Mouse (Mus musculus): ENCODE data around the gene Ncam2. TPM values are rescaled to one million over a fixed set of nuclear protein-coding genes. Genes with fewer than 3 reads are reported as not detected.

Gene Ncam2
- 9.3 and 10.6 TPM in 2 replicates for polyA plus RNA-seq (2016; fragmentation: Nextera tagmentation; extraction: Ambion mirVana)

- Histone ChIP-seq H3K36me3 (no peaks in the 10 kb centered on the region), H3K4me1 (0 out of 2 replicates have a peak, but pooled peaks cover 3% of the 10 kb centered on the region), H3K4me3 (peak within 1 kb of the TSS; percentile 53), H3K9ac (peak within 1 kb of the TSS; percentile 73), H3K27ac (peak within 1 kb of the TSS; percentile 57; the same call in 1 of the 2 replicates), H3K4me2 (replicated peaks) (peak within 1 kb of the TSS; percentile 78), H3K9me3 (no peaks in the 10 kb centered on the region), H3K27me3 (replicated peaks) (no peaks in the 10 kb centered on the region)
- ATAC-seq (ENCODE audit: low FRiP score, low read depth): peak; percentile 76
- under 1% methylated on average over 68 of the region's 70 CpGs for WGBS
Measured at GRCm38 (mm10) chr16:81200201-81201071, at the start of gene Ncam2. Ncam2 (plus strand) TSS chr16:81200697.

- Histone ChIP-seq H3K27ac (no peak overlapping the region), H3K4me2 (replicated peaks) (no peak overlapping the region), H3K9me3 (no peaks in the 10 kb centered on the region), H3K9ac (no peak overlapping the region), H3K4me3 (no peak overlapping the region), H3K36me3 (no peaks in the 10 kb centered on the region), H3K4me1 (no peaks in the 10 kb centered on the region), H3K27me3 (replicated peaks) (no peaks in the 10 kb centered on the region)
- 80% methylated on average over 2 of the region's 2 CpGs for WGBS
- ATAC-seq (ENCODE audit: low FRiP score, low read depth): no peak
Measured at GRCm38 (mm10) chr16:81170828-81171227, 29.7 kb upstream of the Ncam2 start.

GRCm38 (mm10) chr16:81175302-81175943 lies 25.1 kb upstream of the Ncam2 start:
- H3K36me3 ChIP-seq: no peaks in the 10 kb centered on the region
- no peaks in the 10 kb centered on the region for H3K27me3 ChIP-seq (replicated peaks)
- H3K9me3 ChIP-seq: no peaks in the 10 kb centered on the region
- H3K9ac ChIP-seq: no peak overlapping the region
- H3K4me1 ChIP-seq: no peaks in the 10 kb centered on the region
- no peak overlapping the region for H3K4me3 ChIP-seq
- peak; percentile 66; the same call in 1 of the 2 replicates for ATAC-seq (ENCODE audit: low FRiP score, low read depth)
- WGBS: 54% methylated on average over 8 of the region's 8 CpGs
- H3K27ac ChIP-seq: no peak overlapping the region
- no peak overlapping the region for H3K4me2 ChIP-seq (replicated peaks)

- Histone ChIP-seq H3K27ac (no peak overlapping the region), H3K36me3 (no peaks in the 10 kb centered on the region), H3K4me2 (replicated peaks) (no peak overlapping the region), H3K9ac (no peak overlapping the region), H3K9me3 (no peaks in the 10 kb centered on the region), H3K27me3 (replicated peaks) (no peaks in the 10 kb centered on the region), H3K4me1 (no peaks in the 10 kb centered on the region), H3K4me3 (no peak overlapping the region)
- 93% methylated on average over 5 of the region's 5 CpGs for WGBS
- ATAC-seq (ENCODE audit: low FRiP score, low read depth): no peak
Measured at GRCm38 (mm10) chr16:81179801-81180200, 20.7 kb upstream of the Ncam2 start.

- Histone ChIP-seq H3K36me3 (no peaks in the 10 kb centered on the region), H3K4me1 (no peaks in the 10 kb centered on the region), H3K9ac (no peak overlapping the region), H3K9me3 (no peaks in the 10 kb centered on the region), H3K4me3 (no peak overlapping the region), H3K27ac (no peak overlapping the region), H3K27me3 (replicated peaks) (no peaks in the 10 kb centered on the region), H3K4me2 (replicated peaks) (no peak overlapping the region)
- no peak for ATAC-seq (ENCODE audit: low FRiP score, low read depth)
- WGBS: 81% methylated on average over 16 of the region's 16 CpGs
Measured at GRCm38 (mm10) chr16:81187579-81188179, 12.8 kb upstream of the Ncam2 start.

- no peak overlapping the region for H3K4me3 ChIP-seq
- H3K4me1 ChIP-seq: no peaks in the 10 kb centered on the region
- no peak overlapping the region for H3K9ac ChIP-seq
- WGBS: 83% methylated on average over 2 of the region's 2 CpGs
- no peak for ATAC-seq (ENCODE audit: low FRiP score, low read depth)
- H3K9me3 ChIP-seq: no peaks in the 10 kb centered on the region
- no peak overlapping the region for H3K27ac ChIP-seq
- no peak overlapping the region for H3K4me2 ChIP-seq (replicated peaks)
- H3K36me3 ChIP-seq: no peaks in the 10 kb centered on the region
- H3K27me3 ChIP-seq (replicated peaks): no peaks in the 10 kb centered on the region
Measured at GRCm38 (mm10) chr16:81191621-81192020, 8.9 kb upstream of the Ncam2 start.

- no peaks in the 10 kb centered on the region for H3K4me1 ChIP-seq
- ATAC-seq (ENCODE audit: low FRiP score, low read depth): no peak
- no peak overlapping the region for H3K27ac ChIP-seq
- H3K36me3 ChIP-seq: no peaks in the 10 kb centered on the region
- H3K9ac ChIP-seq: no peak overlapping the region
- no peak overlapping the region for H3K4me3 ChIP-seq
- H3K27me3 ChIP-seq (replicated peaks): no peaks in the 10 kb centered on the region
- H3K9me3 ChIP-seq: no peaks in the 10 kb centered on the region
- no peak overlapping the region for H3K4me2 ChIP-seq (replicated peaks)
- WGBS: 82% methylated on average over 4 of the region's 4 CpGs
Measured at GRCm38 (mm10) chr16:81192607-81193006, 7.9 kb upstream of the Ncam2 start.

- no peaks in the 10 kb centered on the region for H3K27me3 ChIP-seq (replicated peaks)
- H3K36me3 ChIP-seq: no peaks in the 10 kb centered on the region
- WGBS: 90% methylated on average over 5 of the region's 5 CpGs
- H3K4me1 ChIP-seq: 0 out of 2 replicates have a peak, but pooled peaks cover 3% of the 10 kb centered on the region
- no peak overlapping the region for H3K27ac ChIP-seq
- no peak for ATAC-seq (ENCODE audit: low FRiP score, low read depth)
- no peak overlapping the region for H3K4me3 ChIP-seq
- no peaks in the 10 kb centered on the region for H3K9me3 ChIP-seq
- H3K4me2 ChIP-seq (replicated peaks): no peak overlapping the region
- no peak overlapping the region for H3K9ac ChIP-seq
Measured at GRCm38 (mm10) chr16:81199467-81199866, 1.0 kb upstream of the Ncam2 start.

GRCm38 (mm10) chr16:81201471-81201870 lies 974 bp downstream of the Ncam2 start:
- no peak for ATAC-seq (ENCODE audit: low FRiP score, low read depth)
- 29% methylated on average over 5 of the region's 5 CpGs for whole genome bisulfite sequencing
- H3K27me3 ChIP-seq (replicated peaks): no peaks in the 10 kb centered on the region
- H3K36me3 ChIP-seq: no peaks in the 10 kb centered on the region
- H3K4me1 ChIP-seq: 0 out of 2 replicates have a peak, but pooled peaks cover 3% of the 10 kb centered on the region
- H3K4me3 ChIP-seq: peak overlapping the region; percentile 53; the same call in 1 of the 2 replicates
- H3K9ac ChIP-seq: no peak overlapping the region
- no peak overlapping the region for H3K27ac ChIP-seq
- peak overlapping the region; percentile 78 for H3K4me2 ChIP-seq (replicated peaks)
- H3K9me3 ChIP-seq: no peaks in the 10 kb centered on the region

- Histone ChIP-seq H3K4me3 (peak overlapping the region; percentile 22; the same call in 1 of the 2 replicates), H3K4me1 (0 out of 2 replicates have a peak, but pooled peaks cover 3% of the 10 kb centered on the region), H3K36me3 (no peaks in the 10 kb centered on the region), H3K4me2 (replicated peaks) (peak overlapping the region; percentile 78), H3K9me3 (no peaks in the 10 kb centered on the region), H3K27ac (no peak overlapping the region), H3K9ac (no peak overlapping the region), H3K27me3 (replicated peaks) (no peaks in the 10 kb centered on the region)
- ATAC-seq (ENCODE audit: low FRiP score, low read depth): peak; percentile 30; the same call in 1 of the 2 replicates
- 8% methylated on average over 4 of the region's 4 CpGs for WGBS
Measured at GRCm38 (mm10) chr16:81201992-81202391, 1.5 kb downstream of the Ncam2 start.

- Histone ChIP-seq H3K9me3 (no peaks in the 10 kb centered on the region), H3K36me3 (no peaks in the 10 kb centered on the region), H3K4me1 (0 out of 2 replicates have a peak, but pooled peaks cover 3% of the 10 kb centered on the region), H3K9ac (peak overlapping the region; percentile 21; the same call in 1 of the 2 replicates), H3K4me3 (peak overlapping the region; percentile 22), H3K4me2 (replicated peaks) (peak overlapping the region; percentile 43), H3K27ac (no peak overlapping the region), H3K27me3 (replicated peaks) (no peaks in the 10 kb centered on the region)
- 51% methylated on average over 8 of the region's 8 CpGs for WGBS
- ATAC-seq (ENCODE audit: low FRiP score, low read depth): peak; percentile 23; the same call in 1 of the 2 replicates
Measured at GRCm38 (mm10) chr16:81202721-81203161, 2.2 kb downstream of the Ncam2 start.
